Mouse (Mus musculus) midbrain, embryonic 10.5 days (tissue): ENCODE results near the gene Phlpp1. TPM values are rescaled to one million over a fixed set of nuclear protein-coding genes. Genes with fewer than 3 reads are reported as not detected.

Experiments used
- polyA plus RNA-seq: library from polyadenylated mRNA; unstranded; fragments of >200 nt; fragmentation: Nextera tagmentation; extraction: Ambion mirVana; gene quantifications from 2 replicates; pipeline ENCODE4 v1.2.1, GENCODE M21; 2016

The Phlpp1 gene
- polyA plus RNA-seq, 1 experiment from 2014 or later = 4.8 TPM

Other genes starting within 250 kb of the Phlpp1 start
- 1.7 and 1.9 TPM in 2 replicates for gene Zcchc2, start 181.3 kb upstream of the Phlpp1 start, polyA plus RNA-seq